Mouse (Mus musculus): ENCODE measurements at regions not wholly inside any gene's neighbourhood (a gene's known extent, or its start where the extent isn't known, plus 50 kb on each side); places are given as distances from the start of the nearest gene placed in this dataset.

DNA sequence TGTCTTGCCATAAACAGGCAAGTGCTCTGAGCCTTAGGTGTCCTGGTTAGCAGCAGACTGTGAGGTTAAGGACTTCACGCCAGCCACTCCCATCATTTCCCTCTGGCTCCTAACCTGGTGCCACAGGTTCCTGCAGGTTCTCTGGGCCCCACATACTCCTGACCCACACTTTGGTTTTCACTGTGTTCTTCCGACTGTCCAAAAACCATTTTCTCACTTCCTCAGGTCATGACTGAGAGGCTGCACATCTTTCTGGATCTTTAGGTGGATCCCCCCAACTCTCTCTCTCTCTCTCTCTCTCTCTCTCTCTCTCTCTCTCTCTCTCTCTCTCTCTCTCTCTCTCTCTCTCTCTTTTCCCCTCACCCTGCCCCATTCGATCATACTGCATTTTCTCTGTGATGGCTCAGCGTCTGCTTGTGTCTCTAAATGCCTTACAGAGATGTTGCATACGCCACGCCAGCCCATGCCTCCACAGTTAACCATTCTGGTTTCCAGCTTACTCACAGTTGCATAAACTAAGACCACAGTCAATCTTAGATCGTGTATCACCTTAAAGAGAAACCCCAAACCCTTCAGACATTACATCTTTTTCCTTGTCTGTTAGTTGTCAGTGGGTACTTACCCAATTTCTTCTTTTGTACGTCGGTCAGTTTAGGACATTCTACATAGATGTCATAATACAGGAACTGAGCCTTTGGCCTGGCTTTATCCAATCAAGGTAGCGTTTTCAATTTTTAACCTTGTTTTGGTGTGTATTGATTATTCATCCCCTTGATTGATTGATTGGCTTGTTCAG is 112.0 kb upstream of the Zfp217 start:
- no peak for DNase-seq (ENCODE audit: extremely low read depth, low read depth, low spot score)

- DNase-seq (ENCODE audit: extremely low read depth, low read depth, low spot score) = no peak
Observed at GRCm38 (mm10) chr2:170258367-170258766, 110.5 kb upstream of the Zfp217 start.

- DNase-seq (ENCODE audit: extremely low read depth, low read depth, low spot score) = no peak
Observed at GRCm38 (mm10) chr2:170257671-170258235, 109.8 kb upstream of the Zfp217 start.

GRCm38 (mm10) chr2:170255997-170256396 is 108.1 kb upstream of the Zfp217 start:
- DNase-seq (ENCODE audit: extremely low read depth, low read depth, low spot score) = no peak

- DNase-seq (ENCODE audit: extremely low read depth, low read depth, low spot score) = no peak
Observed at GRCm38 (mm10) chr2:170255533-170255932, 107.6 kb upstream of the Zfp217 start.

DNA sequence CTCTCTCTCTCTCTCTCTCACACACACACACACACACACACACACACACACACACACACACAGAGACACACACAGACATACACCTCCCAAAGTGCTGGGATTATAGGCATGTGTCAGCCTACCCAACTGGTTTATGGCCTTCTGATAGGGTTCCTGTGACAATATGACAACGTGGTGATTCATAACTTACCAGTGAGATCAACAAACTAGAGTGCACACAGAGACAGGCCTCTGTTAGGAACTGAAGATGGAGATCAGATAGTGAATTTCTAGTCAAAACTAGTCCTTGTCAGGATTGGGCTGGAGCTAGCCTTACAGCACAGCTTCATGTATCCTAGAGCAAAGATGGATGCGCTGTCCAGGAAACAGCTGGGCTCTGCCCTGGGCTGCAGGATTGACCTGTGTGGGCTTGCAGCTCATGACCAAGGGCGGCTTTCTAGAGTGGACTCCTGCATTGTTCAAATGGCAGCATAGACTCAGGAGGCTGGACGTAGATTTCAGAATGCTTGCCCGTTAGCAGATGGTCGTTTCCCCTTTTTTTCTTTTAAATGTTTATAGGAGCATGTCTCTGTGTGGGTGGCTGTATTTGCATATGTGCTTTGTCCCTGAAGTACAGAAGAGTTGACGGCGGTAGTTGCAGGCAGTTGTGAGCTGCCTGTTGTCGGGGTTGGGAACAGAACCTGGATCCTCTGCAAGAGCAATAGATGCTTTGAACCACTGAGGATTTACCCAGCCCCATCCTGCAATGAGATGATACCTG is 106.0 kb upstream of the Zfp217 start:
- DNase-seq (ENCODE audit: extremely low read depth, low read depth, low spot score) = no peak

- DNase-seq (ENCODE audit: extremely low read depth, low read depth, low spot score) = no peak
Observed at GRCm38 (mm10) chr2:170252255-170253034, 104.5 kb upstream of the Zfp217 start.

DNA sequence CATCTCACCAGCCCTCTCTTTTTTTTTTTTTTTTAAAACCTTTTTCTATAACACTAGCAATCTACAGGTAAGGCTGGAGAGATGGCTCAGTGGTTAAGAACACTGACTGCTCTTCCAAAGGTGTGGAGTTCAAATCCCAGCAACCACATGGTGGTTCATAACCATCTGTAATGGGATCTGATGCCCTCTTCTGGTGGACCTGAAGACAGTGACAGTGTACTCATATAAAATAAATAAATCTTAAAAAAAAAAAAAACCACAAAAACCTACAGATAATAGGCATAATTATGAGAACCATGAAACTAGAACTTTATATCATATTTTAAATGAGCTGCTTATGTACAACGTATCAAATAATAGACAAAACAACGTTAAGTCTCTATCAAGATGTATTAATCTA is 102.8 kb upstream of the Zfp217 start:
- no peak for DNase-seq (ENCODE audit: extremely low read depth, low read depth, low spot score)

- no peak for DNase-seq (ENCODE audit: extremely low read depth, low read depth, low spot score)
Observed at GRCm38 (mm10) chr2:170247702-170248445, 100.0 kb upstream of the Zfp217 start.

- DNase-seq (ENCODE audit: extremely low read depth, low read depth, low spot score) = no peak
Observed at GRCm38 (mm10) chr2:170245637-170246341, 97.9 kb upstream of the Zfp217 start.

- no peak for DNase-seq (ENCODE audit: extremely low read depth, low read depth, low spot score)
Observed at GRCm38 (mm10) chr2:170244108-170244507, 96.2 kb upstream of the Zfp217 start.

- DNase-seq (ENCODE audit: extremely low read depth, low read depth, low spot score) = no peak
Observed at GRCm38 (mm10) chr2:170237959-170238358, 90.1 kb upstream of the Zfp217 start.

GRCm38 (mm10) chr2:170233426-170233825 is 85.5 kb upstream of the Zfp217 start:
- DNase-seq (ENCODE audit: extremely low read depth, low read depth, low spot score) = no peak

- no peak for DNase-seq (ENCODE audit: extremely low read depth, low read depth, low spot score)
Observed at GRCm38 (mm10) chr2:170229461-170230080, 81.7 kb upstream of the Zfp217 start.

DNA sequence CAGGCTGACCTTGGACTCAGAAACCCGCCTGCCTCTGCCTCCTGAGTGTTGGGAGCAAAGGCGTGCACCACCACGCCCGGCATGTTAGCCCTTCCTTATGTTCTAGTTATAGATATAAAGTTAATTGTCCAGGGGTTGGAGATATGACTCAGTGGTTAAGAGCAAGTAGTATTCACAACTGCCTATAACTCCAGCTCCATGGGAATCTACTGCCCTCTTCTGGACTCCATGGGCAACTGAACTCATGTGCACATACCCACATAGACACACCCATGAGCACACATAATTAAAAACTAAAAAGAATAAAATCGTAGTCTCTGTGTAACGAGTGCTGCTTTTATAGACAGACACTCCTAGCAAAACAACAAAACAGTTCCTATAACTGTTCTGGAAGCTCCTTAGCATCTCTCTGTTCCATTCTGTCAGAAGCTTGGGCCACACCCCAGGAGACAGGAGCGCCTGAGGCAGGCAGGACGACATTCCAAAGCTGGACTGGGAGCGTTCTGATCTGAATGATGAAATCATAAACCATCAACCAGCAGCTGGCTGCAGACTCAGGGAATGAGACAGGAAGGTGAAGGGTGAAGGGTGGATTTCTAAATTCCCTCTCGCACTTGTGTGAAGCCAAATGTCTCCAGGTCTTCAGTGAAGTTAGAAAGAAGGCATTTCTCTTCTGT is 80.6 kb upstream of the Zfp217 start:
- DNase-seq (ENCODE audit: extremely low read depth, low read depth, low spot score) = no peak

DNA sequence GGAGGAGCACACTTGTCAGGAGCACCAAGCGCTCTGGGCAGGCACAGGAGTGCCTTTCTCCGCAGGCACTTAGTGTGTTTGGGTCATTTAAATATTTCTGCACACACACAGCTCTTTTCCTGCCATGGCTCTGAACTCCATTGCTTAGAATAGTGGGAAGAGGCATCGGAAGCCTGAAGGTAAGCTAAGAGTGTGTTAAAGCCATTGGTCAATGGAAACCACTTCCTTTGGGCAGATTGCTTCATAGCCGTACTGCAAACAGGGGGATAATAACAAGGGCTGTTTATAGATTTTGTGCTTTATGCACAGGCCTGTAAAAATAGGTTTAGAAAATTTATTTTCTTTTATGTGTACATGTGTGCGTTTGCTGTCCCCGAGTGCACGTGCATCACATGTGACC is 76.0 kb upstream of the Zfp217 start:
- DNase-seq (ENCODE audit: extremely low read depth, low read depth, low spot score) = no peak

DNA sequence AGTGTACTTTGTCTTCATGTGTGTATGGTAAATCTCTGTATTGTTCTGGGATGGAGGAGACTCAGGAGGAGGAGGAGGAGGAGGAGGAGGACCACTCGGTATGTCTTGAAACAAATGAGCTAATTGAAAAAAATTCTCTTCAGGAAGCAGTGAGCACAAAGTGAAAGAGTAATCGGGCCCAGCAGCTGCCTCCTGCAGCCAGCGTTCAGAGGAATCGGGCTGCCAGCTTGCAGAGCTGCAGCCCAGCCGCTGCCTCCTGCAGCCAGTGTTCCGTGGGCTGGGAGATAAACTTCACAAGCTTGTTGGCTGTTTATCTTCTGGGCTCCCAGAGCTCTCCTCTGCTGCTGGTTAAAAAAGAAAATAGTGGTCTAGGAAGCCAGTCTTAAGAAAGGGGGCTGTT is 74.9 kb upstream of the Zfp217 start:
- DNase-seq (ENCODE audit: extremely low read depth, low read depth, low spot score) = no peak

- DNase-seq (ENCODE audit: extremely low read depth, low read depth, low spot score) = no peak
Observed at GRCm38 (mm10) chr2:170221994-170222535, 74.2 kb upstream of the Zfp217 start.

Measured in fat pad, adult 2 months (tissue).